In the genomic region with DNA sequence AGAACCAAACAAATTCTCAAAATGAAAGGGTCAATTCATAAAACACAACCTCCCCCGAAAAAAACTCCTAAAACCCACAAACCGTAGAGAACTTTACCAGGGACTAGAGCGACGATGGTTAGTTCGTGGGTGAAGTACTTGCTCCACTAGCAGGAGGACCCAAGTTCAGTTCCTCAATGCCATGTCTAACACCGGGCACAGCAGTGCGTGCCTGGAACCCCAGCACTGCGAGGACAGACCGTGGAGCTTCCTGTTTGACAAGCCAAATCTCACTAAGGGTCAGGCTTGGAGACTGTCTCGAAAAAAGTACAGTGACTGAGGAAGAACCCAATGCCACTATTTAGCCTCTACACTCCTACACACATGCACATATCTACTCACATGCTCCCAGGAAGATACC, we compare ENCODE assay signal across 10 mouse cellular contexts.
"Had no signal": no experiment of that assay in that cellular context is flagged by ENCODE, and none has a peak within 500 bp of the region (broad histone marks: within the 10 kb centered on the region; RNA-seq: fewer than 3 reads in every experiment).

No protein-coding gene starts in this region.

- DNase-seq: liver, postnatal 0 days; lung, adult 2 months; lung, postnatal 14 days; lung, postnatal 36 days; thymus, adult 2 months; thymus, postnatal 25 days; thymus, postnatal 4 days had no signal

- ATAC-seq: liver, postnatal 0 days; lung, postnatal 0 days; midbrain, embryonic 13.5 days; midbrain, embryonic 15.5 days had no signal
